Mouse (Mus musculus): ENCODE data around the gene Zp2.

The Zp2 gene

DNA sequence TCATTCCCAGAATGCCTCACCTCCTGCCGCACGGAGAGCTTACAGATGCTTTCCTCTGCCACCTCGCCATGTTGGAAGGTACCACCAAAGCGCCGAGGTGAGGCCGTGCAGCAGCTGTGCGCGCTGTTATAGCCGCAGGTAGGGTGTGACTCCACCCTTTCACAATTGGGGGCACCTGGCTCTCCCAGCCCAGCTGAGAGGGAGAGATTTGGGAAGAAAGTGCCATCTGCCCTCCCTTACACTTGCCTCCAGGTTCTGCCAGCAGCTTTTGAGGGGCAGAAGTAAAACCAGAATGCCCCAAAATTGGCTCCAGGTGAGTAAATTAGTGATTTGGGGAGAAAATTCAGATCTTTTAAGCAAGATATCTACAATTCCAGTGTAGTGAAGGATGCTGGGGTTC, at the start of gene Zp2:
Gene Zp2 (minus strand): TSS at position 101 of the 400 bp plus-strand sequence.
- no peak for DNase-seq (ENCODE audit: low spot score in 2 of 2)

DNA sequence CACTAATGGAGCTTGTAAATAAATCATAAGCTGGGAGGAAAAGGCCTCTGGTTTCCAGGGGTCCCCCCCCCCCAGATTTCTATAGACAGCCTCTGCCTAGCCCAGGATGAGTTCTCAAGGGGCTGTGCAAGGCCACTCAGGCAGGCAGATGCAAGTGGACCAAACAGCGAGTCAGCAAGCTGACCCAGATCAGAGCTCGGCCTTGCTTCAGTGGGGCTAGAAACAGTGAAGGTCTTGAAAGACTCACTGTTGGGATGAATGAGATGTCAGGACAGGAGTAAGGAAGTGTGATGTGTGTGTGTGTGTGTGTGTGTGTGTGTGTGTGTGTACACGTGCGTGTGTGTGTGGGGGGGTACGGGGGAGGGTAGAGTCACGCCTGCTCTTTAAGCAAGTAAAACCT, 47.7 kb upstream of the Zp2 start:
- DNase-seq (ENCODE audit: low spot score in 2 of 2) = no peak

DNA sequence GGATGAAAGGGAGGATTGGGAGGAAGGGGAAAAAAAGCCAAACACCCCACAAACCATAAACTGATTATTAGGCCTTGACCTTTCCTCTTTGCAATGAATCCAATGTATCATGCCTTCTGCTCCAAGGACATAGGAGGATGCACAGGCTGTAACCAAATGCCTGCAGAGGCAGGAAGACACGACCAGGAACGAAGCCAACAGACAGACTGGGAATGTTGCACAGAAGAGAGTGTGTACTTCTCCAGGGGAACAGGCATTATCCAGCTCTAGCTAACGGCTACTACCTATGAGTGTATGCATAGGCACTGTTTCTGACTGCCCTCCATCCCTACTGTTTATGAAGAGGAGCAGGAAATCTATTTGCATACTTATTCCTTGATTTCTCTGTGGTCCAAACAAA, 47.1 kb upstream of the Zp2 start:
- no peak for DNase-seq (ENCODE audit: low spot score in 2 of 2)

DNA sequence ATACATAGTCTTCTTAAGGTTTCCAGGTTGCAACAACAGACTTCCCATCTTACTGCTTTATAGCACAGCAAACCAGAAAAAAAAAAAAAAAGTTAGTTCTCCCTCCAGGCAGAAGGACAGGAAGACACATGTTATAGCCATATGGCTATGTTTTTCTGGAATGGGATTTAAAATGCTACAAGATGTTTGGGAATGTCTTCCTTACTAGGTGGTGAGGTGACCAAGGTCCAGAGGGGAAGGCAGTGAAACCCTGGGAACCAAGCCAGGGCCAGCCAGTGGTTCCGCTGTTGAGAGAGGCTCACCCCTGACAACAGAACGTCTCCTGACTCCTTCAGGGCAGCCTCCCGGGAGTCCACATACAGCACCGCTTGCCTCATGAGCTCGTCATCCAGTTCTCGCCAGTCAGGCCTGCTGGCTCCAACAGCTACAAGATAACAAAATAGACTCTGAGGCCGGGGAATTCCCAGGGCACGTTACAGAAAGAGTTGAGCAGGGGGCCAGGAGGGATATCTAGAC, 45.1 kb upstream of the Zp2 start:
- DNase-seq (ENCODE audit: low spot score in 2 of 2) = no peak

DNA sequence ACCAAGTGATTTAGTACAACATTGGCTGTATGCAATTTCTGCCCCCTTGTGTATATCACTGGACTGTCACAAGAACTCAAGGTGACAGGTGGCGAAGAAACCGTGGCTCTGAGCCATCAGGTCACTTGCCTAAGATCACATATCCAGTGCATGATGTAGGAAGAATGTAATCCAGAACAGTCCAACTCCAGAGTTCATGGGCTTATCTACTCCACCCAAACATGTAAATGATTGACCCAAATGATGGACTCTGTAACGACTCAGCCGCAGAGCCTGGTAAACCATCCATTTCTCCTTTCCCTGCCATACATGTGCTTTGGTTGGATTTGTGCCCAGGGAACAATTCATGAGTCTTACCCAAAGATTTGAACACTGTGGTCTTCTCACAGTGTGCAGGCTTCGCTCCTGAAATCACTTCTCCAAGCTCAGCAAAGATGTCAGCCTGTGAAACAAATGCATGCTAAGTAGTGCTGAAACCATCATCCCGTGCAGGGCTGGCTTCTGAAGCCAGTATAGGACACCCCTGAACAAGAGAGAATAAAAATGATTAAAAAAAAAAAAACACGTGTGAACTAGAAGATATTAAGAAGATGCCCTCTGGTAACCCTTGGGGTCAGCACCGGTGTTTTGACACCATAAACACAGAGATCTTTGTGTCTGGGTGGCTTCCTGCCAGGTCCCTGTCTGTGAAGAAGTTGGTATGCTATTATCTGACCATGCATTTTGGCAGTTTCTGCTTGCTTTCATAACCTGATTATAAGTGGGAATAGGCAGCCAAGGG, 44.5 kb upstream of the Zp2 start:
- no peak for DNase-seq (ENCODE audit: low spot score in 2 of 2)

DNA sequence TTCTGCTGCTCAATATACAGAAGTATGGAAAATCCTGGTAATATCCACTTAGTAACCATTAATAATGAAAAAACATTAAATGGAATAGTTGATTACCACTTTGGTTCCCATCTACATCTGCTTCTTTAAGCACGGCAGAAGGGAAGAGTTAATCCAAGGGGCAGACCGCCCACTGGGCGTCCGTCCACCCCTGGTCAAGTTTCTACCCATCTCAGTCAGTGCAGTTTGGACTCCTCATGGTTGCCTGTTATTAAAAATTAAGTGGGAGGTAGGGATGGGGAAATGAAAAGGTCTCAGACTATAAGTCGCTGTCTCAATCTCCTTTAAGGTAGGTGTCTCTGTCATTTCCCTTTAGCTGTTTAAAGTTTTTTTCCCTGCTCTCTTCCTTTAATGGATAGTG, 43.9 kb upstream of the Zp2 start:
- no peak for DNase-seq (ENCODE audit: low spot score in 2 of 2)

DNA sequence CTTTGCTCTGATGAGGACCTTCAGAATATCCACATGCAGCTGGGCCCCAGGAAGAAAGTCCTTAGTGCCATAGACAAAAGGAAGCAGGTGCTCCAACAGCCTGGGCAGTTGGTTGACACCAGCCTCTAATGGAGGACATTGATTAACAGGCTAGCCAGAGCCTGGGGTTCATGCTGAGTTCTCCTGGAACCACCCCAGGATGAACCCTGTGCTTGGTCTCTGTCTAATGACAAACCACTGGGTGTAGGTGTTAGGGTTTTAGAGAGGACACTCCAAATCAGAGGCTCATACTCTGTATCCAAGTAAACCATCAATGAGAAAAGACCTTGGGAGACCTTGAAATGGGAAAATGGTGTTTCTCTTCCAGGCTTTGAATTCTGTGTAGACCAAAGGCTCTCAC, 37.8 kb upstream of the Zp2 start:
- no peak for DNase-seq (ENCODE audit: low spot score in 2 of 2)

DNA sequence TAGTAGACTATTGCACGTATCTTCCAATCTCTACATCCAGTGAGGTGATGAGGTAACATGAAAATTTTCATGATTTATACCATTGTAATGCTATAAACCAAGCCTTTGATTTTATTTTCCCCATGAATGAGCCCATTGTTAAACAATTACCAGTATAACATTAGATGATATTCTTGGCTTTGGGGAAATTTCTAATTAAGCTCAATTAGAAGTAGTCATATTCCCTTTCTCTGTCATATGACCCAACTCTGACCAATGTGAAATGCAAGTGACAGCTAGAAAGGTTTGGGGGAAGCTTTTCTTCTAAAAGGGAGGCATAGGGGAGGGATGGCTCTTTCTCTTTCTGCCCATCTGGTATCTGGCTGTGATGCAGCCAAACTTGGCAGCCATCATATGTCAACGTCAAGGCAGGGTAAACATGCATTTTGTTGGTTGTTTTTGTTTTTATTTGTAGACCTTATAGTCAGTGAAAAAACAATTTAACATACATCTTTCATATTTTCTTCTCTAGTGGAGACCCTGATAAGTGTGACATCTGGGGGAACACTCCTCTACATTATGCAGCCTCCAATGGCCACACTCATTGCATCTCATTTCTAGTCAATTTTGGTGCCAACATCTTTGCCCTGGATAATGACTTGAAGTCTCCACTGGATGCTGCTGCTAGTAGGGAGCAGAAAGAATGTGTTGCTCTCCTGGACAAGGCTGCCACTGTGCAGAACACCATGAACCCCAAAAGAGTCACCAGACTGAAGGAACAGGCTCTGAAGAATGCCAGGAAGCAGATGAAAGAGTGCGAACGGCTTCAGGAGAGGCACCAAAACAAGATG, 36.5 kb upstream of the Zp2 start:
- no peak for DNase-seq (ENCODE audit: low spot score in 2 of 2)

DNA sequence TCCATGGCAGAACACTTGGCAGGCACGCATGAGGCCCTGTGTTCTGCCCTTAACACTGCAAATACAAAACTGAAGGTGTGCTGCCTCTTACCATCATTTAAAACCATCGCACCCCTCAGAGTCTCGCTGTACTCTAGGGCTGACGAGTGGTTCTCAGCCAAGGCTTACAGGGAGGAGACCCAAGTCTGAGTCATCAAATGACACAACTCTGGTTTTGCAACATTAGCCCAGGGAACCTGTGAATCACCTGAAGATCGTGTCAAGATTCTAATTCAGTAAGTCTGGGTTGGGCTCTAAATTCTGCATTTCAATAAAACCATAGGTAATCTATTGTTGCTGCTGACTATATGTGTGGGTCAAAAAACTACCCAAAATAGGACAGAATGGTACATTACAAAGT, 35.5 kb upstream of the Zp2 start:
- no peak for DNase-seq (ENCODE audit: low spot score in 2 of 2)

DNA sequence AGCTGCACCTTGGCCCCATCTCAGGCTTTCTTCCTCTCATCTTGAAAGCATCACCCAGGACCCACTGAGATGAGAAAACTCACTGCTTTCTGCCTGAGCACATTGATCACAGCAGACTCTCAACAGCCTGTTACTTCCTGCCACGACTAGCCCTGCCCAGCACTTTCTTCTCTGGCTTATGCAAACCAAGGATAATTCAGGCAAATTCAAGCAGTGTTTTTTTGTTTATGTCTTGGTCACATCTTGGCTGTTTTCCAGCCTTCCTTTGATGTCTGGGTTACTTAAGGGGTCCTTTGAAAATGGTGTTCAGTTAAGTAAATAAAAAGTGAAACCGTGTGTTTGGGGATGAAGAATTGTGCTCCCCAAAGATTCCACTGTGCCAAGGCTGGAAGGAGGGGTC, 33.8 kb upstream of the Zp2 start:
- DNase-seq (ENCODE audit: low spot score in 2 of 2) = no peak

DNA sequence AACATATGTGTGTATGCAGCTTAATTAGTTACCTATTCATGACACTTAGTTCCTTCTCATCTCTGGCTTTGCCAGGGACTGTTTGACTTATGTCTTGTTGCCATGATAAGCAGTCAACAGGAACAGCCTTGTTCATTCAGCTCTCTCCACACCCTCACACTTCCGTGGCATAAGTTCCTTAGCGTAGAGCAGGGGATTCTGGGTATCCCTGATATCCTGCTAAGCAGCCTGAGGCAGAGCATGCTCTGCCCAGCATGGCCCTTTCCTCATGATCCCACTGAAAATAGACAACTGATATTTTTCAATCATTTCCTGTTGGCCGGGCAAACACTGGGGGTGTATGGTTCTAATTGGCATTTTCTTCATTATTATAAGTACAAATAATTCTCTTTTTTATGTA, 32.5 kb upstream of the Zp2 start:
- DNase-seq (ENCODE audit: low spot score in 2 of 2) = no peak

DNA sequence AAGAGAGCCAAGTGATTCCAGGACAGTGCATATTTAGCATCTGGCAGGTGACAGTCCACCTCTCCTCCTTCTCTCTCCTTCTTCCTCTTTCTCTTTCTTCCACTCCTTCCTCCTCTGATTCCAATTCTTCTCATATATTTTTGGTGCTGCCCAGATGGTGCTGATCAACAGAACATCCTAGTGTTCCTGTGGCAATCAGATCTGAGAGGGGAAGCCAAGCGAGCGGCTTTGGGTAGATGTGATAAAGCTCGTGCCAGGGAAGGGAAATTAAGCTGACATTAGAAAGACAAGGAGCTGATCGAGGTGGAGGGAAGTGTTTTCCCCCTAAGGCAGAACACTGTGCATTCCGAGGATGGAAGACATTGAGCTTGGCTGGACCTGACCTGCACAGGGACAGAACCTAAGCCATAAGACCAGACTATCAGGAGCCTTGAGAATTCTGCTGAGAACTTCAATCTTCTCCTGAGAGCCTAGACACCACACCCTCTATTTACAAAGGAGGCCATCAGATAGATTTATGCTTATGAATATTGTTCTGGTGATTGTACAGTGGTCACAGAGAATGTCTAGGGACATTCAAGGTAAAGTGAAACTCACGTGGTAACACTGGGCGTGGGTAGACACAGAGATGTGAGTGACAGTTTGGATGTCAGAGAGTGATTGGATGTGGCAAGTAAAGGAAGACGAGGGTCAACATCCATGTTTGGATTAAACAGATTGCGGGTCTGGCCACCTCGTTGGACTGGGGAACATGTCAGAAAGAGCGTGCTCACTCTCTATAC, 29.8 kb upstream of the Zp2 start:
- DNase-seq (ENCODE audit: low spot score in 2 of 2) = no peak

DNA sequence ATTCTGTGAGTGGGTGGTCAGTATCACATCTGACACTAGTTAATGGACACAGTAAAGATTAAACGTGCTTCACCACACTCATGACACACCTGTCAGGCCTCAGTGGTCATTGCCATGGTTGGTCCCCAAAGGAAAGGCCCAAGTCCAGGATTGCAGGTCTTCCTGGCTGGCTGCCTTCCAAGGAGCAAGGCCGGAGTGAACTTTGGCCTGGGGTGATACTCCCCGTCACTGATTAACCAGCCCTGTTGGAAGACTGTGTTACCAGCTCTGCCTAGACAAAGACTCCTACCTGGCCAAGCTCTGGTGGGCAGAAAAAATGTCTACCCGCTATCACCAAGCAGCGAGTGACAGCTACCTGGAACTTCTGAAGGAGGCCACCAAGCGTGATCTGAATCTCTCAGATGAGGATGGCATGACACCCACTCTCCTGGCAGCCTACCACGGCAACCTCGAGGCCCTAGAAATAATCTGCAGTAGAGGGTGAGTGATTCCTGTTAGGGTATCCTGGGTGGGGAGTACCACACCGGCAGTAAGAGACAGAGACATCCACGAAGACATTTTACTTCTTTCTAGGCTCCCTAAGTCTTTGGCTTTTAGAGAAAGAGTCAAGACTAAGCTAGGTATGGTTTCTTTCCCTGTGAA, 28.6 kb upstream of the Zp2 start, which contains the start of gene Anks4b:
Gene Anks4b (plus strand): TSS at position 256 of the 642 bp plus-strand sequence.
- no peak for DNase-seq (ENCODE audit: low spot score in 2 of 2)

DNA sequence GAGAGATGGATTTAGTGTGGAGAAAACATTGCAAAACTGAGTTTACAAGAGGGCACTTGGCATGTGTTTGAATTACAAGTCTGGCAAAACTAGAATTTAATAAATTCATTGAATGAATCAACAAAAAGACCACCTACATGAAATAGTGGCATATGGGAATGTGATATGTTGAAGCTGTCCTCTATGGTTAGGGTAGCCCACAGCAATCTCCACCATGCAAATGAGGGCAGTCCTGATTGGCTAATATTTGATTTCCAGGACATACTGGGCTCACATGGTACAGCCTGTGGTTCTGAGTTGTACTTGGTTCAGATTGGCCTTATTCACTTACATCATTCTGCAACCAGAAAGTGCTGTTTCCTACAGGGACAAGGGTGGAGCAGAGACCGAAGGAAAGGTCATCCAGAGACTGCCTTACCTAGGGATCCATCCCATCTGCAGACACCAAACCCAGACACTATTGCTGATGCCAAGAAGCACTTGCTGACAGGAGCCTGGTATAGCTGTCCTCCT, 27.2 kb upstream of the Zp2 start:
- DNase-seq (ENCODE audit: low spot score in 2 of 2) = no peak

DNA sequence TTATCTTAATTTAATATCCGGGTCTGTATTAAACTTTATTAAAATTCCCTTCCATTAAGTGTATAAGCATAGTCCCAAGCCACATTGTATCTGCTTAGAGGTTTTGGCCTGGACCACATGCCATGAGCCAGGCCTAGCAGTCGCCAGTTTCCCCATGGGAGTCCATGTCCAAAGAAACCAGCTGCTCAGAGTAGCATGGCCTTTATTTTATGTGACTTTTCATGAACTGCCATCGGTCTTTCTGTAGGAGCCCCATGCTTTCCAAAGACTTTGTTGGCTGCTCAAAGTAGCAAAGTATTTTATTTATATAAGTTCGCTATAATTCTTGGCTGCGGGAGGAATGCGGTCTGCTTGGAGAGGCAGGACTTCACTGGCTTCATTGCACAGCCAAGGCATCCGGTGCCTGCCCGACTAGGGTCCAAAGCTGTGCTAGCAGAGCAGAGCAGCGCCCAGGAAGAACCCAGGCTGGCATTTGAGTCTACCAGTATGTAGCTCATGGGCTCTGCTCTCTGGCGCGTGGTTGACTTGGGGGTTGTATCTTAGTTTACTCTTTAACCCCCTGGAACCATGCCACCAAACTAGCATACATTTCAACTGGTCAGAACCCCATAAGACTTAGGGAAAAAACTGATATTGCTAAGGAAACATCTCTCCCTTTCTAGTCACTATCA, 18.6 kb upstream of the Zp2 start:
- DNase-seq (ENCODE audit: low spot score in 2 of 2) = no peak

DNA sequence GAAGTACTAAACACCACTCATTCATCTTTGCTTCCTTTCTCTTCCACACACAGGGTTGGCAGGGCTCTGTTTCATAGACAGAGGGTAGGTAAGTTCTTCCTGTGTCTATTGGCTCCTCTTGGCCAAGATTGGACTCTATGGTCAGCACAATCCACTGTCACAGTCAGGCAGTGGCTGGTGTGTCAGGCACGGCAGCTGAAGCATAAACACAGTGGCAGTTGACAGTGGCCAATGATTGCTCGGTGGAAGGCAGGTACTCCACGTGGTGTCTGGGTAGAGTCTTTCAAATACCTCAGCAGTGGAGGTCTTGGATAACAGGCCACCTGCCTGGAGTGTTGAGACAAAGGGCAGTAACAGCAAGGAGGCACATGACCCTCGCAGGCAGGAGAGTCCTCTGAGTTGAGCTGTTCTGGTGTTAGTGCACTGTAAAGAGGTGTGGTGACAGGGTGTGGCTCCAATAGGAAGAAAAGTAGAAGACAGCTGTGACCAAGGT, 13.1 kb upstream of the Zp2 start:
- no peak for DNase-seq (ENCODE audit: low spot score in 2 of 2)

DNA sequence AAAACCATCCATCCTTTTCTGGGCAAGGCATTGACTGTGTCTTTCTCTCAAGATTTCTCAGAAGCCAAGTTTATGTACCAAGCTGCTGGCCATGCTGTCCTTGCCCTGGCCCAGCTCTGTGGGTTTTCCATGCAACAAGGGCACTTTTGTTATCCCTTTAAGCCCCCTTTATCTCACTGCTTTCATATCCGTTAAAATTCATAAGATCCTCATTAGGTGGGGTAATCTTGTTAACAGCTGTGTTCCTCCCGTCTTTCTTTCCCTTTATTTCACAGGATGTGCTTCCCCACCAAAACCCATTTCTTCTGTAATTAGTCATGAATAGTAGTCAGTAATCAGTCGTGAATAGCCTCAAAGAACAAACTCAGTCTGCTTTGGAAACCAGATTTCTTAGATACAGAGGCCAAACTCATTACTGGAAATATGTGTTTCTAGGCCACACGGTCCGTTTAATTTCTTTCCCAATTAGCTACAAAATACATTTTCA, 12.5 kb upstream of the Zp2 start:
- no peak for DNase-seq (ENCODE audit: low spot score in 2 of 2)

DNA sequence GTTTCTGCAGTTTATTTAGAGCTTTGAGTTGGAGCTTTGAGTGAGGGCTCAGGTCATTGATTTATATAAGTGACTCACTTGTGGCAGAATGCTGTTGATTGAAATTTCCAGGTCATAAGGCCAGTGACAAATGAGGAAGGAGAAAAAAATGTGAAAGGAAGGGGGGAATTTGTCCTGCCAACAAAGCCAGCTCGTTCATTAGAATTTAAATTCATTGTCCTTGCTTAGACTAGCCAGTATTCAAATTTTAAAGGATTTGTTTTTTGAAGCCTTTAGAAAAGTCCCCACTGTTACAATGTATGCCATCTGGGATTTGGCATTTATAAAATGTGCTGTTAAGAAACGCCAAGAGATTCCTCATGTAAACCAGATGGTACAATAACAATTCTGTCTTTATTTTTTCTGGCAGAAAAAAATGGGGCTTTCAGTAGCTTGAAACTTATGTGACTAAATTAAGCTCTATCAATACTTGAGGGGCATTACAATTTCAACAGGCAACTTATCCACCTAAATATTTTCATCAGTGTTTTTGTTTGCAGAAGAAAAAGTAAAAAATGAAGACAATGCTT, 11.8 kb upstream of the Zp2 start:
- DNase-seq (ENCODE audit: low spot score in 2 of 2) = no peak

DNA sequence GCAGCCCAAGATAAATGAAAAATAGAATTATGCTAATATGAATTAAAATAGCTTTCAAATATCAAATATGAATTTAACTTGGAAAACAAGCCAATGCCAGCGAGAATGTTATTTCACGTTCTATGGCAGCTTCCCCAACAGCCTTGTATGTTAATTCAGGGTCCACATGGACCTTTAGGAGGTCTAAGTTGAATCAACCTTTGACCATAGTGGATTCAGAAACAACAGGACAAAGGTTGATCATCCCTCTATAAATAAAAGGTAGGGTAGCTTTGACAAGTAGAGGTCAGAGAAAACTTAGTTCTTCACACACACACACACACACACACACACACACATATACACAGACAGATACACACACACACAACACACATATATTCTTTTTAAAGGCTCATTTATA, 5.8 kb upstream of the Zp2 start:
- no peak for DNase-seq (ENCODE audit: low spot score in 2 of 2)

DNA sequence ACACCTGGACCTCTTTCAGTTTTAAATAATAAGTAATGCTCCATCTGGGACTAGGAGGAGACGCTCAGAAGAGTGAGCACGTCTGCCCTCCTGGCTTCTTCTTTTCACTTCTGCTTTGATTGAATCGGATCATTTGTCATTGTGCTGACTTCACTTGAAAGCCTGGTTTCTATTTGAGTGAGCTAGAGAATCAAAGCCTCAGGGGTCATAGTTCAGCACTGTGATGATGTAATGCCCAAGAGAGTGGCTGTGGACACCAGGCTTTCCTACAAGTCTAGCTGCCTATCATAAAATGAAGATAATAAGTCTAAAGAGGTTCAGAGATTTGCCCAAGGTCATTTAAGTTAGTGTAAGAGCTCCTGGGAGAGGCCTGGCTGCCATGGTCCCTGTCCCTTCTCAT, 5.2 kb upstream of the Zp2 start:
- no peak for DNase-seq (ENCODE audit: low spot score in 2 of 2)
